Mouse (Mus musculus) right cerebral cortex, postnatal 25 days (tissue): ENCODE results near the gene Ucn2.

Source experiments
- DNase-seq: peaks from one replicate; pipeline ENCODE4 v3.0.0; 2022

The Ucn2 gene

GRCm38 (mm10) chr9:108992620-108993361, 7.0 kb downstream of the Ucn2 start:
- DNase-seq = no peak

GRCm38 (mm10) chr9:108996411-108996810, 10.6 kb downstream of the Ucn2 start:
- DNase-seq = no peak

- DNase-seq = no peak
These were observed 12.7 kb downstream of the Ucn2 start for GRCm38 (mm10) chr9:108998287-108999166.

- DNase-seq = no peak
These were observed 13.3 kb downstream of the Ucn2 start for GRCm38 (mm10) chr9:108999167-108999526.

- DNase-seq = no peak
These were observed 14.9 kb downstream of the Ucn2 start for GRCm38 (mm10) chr9:109000726-109001125.

DNA sequence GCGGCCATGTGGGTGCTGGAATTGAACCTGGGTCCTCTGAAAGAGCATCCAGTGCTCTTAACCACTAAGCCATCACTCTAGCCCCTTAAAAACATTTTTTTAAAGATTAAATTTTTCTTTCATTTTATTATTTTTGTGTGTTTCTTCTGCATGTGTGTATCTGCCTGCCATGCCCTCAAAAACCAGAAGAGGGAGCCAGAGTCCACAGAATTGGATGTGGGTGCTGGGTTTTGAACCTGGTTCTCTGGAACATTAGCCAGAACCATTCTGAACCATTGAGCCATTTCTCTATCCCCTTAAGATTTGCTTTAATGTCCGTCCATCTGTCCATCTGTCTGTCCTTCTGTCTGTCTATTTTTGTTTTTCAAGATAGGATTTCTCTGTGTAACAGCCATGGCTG, 17.4 kb downstream of the Ucn2 start:
- DNase-seq = peak; percentile 32

GRCm38 (mm10) chr9:109007025-109007780, 21.4 kb downstream of the Ucn2 start:
- DNase-seq = no peak

GRCm38 (mm10) chr9:109008081-109008480, 22.3 kb downstream of the Ucn2 start:
- no peak for DNase-seq

- peak; percentile 52 for DNase-seq
These were observed 23.3 kb downstream of the Ucn2 start for GRCm38 (mm10) chr9:109008994-109009635.

DNA sequence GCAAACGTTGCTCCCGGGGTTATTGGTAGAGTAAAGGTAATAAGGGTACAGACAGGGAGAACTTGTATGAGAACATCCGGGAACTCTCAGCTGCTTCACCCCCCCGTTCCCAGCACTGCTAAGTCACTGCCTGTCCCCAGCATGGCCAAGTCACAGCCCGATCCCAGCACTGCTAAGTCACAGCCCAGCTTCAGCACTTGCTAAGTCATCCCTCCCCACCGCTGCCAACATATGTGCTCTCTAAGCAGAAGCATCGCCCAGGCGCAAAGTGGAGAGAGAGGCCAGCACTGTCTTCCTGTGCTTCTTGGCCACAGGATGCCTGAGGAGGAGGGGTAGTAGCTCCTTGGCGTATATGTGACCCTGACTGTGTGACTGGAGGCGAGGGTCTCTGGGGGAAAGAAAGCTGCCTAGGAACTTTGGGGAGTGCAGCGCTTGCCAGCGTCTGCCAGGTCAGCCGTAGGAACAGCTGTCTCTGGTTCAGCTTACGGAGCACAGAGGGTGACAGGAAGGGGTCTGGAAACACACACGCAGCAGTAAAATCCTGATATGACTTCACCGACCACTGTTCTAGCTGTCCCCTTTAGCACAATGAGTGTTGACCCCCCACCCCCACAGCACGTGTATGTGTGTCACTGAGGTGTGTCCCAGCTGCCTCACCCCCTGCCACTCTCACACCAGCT, 24.0 kb downstream of the Ucn2 start:
- peak; percentile 52 for DNase-seq

DNA sequence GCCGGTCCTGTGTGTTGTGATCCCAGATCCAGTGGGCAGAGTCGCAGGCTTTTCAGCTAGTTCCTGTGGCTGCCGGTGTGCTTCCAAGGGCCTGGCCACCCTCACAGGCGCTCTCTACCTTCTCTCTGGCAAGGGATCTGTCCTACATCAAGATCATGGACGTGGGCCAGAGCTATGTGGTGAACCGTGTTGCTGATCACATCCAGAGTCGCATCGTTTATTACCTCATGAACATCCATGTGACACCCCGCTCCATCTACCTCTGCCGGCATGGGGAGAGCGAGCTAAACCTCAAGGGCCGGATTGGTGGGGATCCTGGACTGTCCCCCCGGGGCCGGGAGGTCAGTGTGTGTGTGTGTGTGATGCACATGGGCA, 24.5 kb downstream of the Ucn2 start:
- DNase-seq = no peak

GRCm38 (mm10) chr9:109015397-109015796, 29.6 kb downstream of the Ucn2 start:
- no peak for DNase-seq

- DNase-seq = no peak
These were observed 31.3 kb downstream of the Ucn2 start for GRCm38 (mm10) chr9:109016973-109017604.

DNA sequence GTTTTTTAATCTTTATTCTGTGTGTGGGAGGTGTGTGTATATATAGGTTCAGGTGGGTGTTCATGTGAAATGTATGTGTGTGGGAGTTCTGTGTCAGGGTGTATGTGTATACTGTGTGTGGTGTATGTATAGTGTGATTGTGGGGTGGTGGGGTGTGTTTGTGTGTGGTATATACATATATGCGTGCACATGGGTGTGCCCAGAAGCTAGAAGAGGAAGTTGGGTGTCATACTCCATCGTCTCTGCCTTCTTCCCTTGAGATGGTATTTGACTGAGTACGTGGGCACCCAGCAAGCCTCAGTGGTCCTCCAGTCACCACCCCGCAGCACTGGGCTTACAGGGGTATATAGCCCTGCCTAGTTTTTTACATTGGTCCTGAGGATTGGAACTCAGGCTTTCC, 35.6 kb downstream of the Ucn2 start:
- DNase-seq = no peak

DNA sequence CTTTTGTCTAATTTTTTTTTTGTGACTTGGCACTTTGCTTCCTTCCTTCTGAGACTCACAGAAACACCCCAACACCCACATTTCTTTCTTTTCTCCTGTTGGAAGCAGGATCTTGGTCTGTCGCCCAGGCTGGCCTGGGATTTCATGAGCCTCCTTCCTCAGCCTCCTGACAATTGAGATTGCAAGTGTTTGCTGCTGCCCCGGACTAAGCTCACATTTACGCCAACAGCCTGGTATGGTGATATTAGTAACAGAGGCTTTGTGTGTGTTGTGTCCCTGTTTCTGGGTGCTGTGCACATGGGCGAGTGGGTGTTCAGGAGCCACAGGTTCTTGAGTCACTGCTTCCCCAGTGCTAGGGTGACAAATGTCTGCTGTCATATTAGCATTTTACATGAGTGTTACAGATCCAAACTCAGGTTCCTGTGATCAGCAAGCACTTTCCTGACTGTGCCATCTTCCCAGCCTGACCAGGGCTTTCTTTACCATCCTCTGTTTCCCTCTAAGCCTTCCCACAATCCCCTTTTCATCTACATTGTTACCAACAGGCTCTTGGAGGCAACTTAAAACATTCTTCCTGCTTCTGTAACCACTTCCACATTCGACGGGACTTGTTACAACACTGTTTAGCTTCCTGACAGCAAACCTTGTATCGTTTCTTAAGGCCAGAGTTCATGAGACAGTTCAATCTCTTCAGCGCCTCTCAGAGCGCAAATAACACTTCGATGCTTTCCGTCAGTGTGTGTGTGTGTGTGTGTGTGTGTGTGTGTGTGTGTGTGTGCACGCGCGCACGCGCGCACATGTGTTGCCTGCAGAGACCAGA, 37.3 kb downstream of the Ucn2 start:
- peak; percentile 59 for DNase-seq

GRCm38 (mm10) chr9:109027521-109027920, 41.7 kb downstream of the Ucn2 start:
- DNase-seq = no peak

GRCm38 (mm10) chr9:109028421-109028820, 42.6 kb downstream of the Ucn2 start:
- no peak for DNase-seq

GRCm38 (mm10) chr9:109028919-109029318, 43.1 kb downstream of the Ucn2 start:
- DNase-seq = no peak

DNA sequence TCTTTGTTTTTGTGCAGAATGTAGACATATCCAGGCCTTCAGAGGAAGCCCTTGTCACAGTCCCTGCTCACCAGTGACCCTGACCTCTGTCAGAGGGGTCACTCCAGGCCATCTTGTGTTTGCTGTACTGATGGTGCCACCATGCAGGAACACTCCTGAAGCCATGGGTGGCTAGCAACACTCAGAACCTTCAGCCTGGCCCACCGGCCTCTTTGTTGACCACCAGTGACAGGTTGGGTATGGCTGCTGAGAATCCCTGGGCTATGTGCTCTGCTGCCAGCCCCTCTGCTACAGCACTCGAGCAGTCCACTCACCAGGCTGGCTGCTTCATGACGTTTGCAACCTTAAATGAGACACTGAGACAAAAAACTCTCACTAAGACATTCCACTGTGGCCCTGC, 44.5 kb downstream of the Ucn2 start:
- no peak for DNase-seq

GRCm38 (mm10) chr9:109031001-109031400, 45.2 kb downstream of the Ucn2 start:
- no peak for DNase-seq

- DNase-seq = no peak
These were observed 45.9 kb downstream of the Ucn2 start for GRCm38 (mm10) chr9:109031686-109032085.
